Mouse (Mus musculus) testis, adult 2 months (tissue): ENCODE measurements around the gene Pcgf2.

Source experiments
- CTCF ChIP-seq: fragments of 200-500 bp; IDR thresholded peaks from 2 replicates; pipeline ENCODE4 v1.5.1; 2012; ENCODE audit warnings: low read depth, mild to moderate bottlenecking, inconsistent platforms, low read length, moderate library complexity; ENCODE audit not compliant: control insufficient read depth, insufficient read depth, insufficient replicate concordance
- POLR2A ChIP-seq: fragments of 200-500 bp; IDR thresholded peaks from 2 replicates; pipeline ENCODE4 v1.6.1; 2012; ENCODE audit warnings: low read depth, mild to moderate bottlenecking, inconsistent platforms, low read length, moderate library complexity; ENCODE audit not compliant: control insufficient read depth

GRCm38 (mm10) chr11:97739155-97739554 is 38.9 kb upstream of the Pcgf2 start:
- TF ChIP-seq POLR2A = no peak
- no peak for TF ChIP-seq CTCF
